Mouse (Mus musculus) lung, postnatal 0 days (tissue): ENCODE measurements at regions not wholly inside any gene's neighbourhood (a gene's known extent, or its start where the extent isn't known, plus 50 kb on each side); places are given as distances from the start of the nearest gene placed in this dataset.

ENCODE experiments used
- CTCF ChIP-seq: IDR thresholded peaks from 2 replicates; pipeline ENCODE4 v1.5.1; 2016; ENCODE audit warnings: antibody characterized with exemption, mild to moderate bottlenecking
- EP300 ChIP-seq: IDR thresholded peaks from 2 replicates; pipeline ENCODE4 v1.6.1; 2016; ENCODE audit warnings: antibody characterized with exemption, mild to moderate bottlenecking, control low read depth

- TF ChIP-seq CTCF (no peak), EP300 (no peak)
These were observed 189.4 kb downstream of the Plod2 start for GRCm38 (mm10) chr9:92731396-92731795.
